Mouse (Mus musculus): ENCODE results near the gene Strn. TPM values are rescaled to one million over a fixed set of nuclear protein-coding genes. Genes with fewer than 3 reads are reported as not detected.

The Strn gene
- polyA plus RNA-seq, 1 experiment = 4.0 TPM

DNA sequence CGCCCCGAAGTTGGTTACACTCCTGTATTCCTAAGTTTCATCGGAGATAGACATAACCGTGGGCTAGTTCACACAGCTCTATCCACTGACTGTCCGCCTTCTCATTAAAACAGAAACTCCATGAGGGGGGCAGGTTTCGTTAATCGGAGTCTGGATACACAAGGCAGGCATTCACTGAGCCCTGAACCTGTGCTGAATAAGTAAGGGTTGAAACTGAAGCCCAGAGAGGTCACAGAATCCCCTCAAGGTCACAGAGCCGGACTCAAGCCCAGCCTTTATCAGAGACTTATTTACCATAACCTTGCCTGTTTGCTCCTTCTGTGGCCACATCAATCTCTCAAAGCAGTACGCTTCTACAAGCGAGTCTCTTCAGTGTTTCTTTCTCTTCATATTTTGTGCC lies 2.2 kb downstream of the Strn start:
- TF ChIP-seq POLR2AphosphoS2 (IDR thresholded peaks at IDR 0.05; ENCODE audit: insufficient read length, low read depth) = no peak
- no peak for TF ChIP-seq E2F4 (IDR thresholded peaks at IDR 0.05; ENCODE audit: insufficient read depth)
- no peak for TF ChIP-seq TCF3 (IDR thresholded peaks at IDR 0.05; ENCODE audit: insufficient read length, low read depth)
- no peak for TF ChIP-seq TCF12 (IDR thresholded peaks at IDR 0.05; ENCODE audit: insufficient read depth, poor library complexity, severe bottlenecking)
- TF ChIP-seq USF1 (IDR thresholded peaks at IDR 0.05; ENCODE audit: low read depth) = no peak
- Histone ChIP-seq H3K27me3 (ENCODE audit: control insufficient read depth, insufficient read depth, insufficient read length) (no peaks in the 10 kb centered on the region), H3K4me2 (ENCODE audit: low read depth) (peak overlapping the region; percentile 81), H3K36me3 (ENCODE audit: control insufficient read depth, insufficient read depth) (no peaks in the 10 kb centered on the region), H3K79me2 (ENCODE audit: control insufficient read depth, insufficient read depth) (peaks cover 50% of the 10 kb centered on the region), H3K4me3 (peak overlapping the region; percentile 63), H3ac (ENCODE audit: control insufficient read depth, insufficient read length) (no peak overlapping the region)

DNA sequence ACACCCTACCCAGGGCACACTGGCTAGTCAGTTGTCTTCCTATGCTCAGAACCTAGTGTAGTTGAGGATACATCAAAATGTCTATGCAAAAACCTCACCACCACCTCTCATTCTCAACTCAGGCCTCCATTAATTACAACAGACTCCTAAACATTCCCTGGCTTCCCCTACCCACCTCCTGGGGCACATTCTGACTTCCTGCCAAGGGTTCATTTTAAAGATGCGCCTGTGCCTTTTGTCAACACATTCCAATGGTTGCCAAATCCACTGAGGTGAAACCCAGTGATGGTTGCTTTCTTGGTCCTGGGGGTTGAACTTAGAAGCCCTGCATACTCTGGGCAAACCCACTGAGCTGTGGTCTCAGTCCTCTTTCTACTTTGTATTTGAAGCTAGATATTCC lies 4.9 kb downstream of the Strn start:
- Histone ChIP-seq H3ac (ENCODE audit: control insufficient read depth, insufficient read length) (no peak overlapping the region), H3K36me3 (ENCODE audit: control insufficient read depth, insufficient read depth) (no peaks in the 10 kb centered on the region), H3K79me2 (ENCODE audit: control insufficient read depth, insufficient read depth) (peaks cover 78% of the 10 kb centered on the region), H3K27me3 (ENCODE audit: control insufficient read depth, insufficient read depth, insufficient read length) (no peaks in the 10 kb centered on the region), H3K4me2 (ENCODE audit: low read depth) (no peak overlapping the region), H3K4me3 (no peak overlapping the region)
- TF ChIP-seq E2F4 (IDR thresholded peaks at IDR 0.05; ENCODE audit: insufficient read depth) (no peak), MAX (IDR thresholded peaks at IDR 0.05; ENCODE audit: low read depth) (no peak)

DNA sequence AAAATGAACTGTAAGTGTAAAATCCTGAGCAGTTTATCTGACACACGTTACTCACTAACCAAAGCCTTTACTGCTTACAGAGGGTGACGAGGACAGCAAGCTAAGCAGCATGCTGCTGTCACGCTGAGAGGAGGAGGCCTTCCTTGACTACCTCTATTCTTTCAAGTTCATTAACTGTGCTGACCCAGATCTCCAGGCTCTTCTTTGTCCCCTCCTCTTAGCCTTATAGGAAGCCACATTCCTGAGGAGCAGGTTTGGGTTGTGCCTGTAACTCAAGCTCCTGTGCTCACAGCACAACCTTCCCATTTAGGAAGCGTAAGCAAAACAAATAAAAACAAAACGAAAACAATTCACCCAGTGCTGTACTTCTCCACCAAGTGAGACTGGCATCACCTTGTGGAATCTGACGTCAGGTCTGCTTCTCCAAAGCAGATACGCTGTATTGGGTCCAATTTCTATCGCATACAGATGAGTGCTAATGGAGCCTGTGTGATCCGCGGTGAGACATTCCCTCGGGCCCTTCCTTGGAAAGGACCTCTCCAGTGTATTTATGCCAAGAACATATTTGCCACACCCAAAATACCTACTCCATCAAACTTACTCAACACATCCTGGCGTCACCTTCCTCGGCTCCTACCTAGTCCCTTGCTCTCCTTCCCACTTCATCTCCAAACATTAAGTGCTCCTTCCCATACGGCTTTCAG lies 10.1 kb downstream of the Strn start:
- no peak for TF ChIP-seq CEBPB (IDR thresholded peaks at IDR 0.05; ENCODE audit: insufficient read depth, poor library complexity, severe bottlenecking)
- no peak for TF ChIP-seq TCF3 (IDR thresholded peaks at IDR 0.05; ENCODE audit: insufficient read length, low read depth)
- TF ChIP-seq MYOD1 (IDR thresholded peaks at IDR 0.05; ENCODE audit: control insufficient read depth in 1 of 3, insufficient read length in 2 of 3, low read depth in 2 of 3) = no peak
- no peak for TF ChIP-seq TCF12 (IDR thresholded peaks at IDR 0.05; ENCODE audit: insufficient read depth, poor library complexity, severe bottlenecking)
- no peak for TF ChIP-seq MAX (IDR thresholded peaks at IDR 0.05; ENCODE audit: low read depth)
- no peak for TF ChIP-seq E2F4 (IDR thresholded peaks at IDR 0.05; ENCODE audit: insufficient read depth)
- no peak for TF ChIP-seq SRF (IDR thresholded peaks at IDR 0.05; ENCODE audit: control insufficient read depth, insufficient read length, low read depth)
- TF ChIP-seq MYOG (IDR thresholded peaks at IDR 0.05; ENCODE audit: control insufficient read depth in 1 of 3, insufficient read depth in 1 of 3, insufficient read length in 2 of 3, low read depth in 2 of 3) = no peak
- no peak for TF ChIP-seq POLR2AphosphoS2 (IDR thresholded peaks at IDR 0.05; ENCODE audit: insufficient read length, low read depth)
- TF ChIP-seq REST (IDR thresholded peaks at IDR 0.05; ENCODE audit: insufficient read depth, insufficient read length) = no peak
- no peak for TF ChIP-seq POLR2A (IDR thresholded peaks at IDR 0.05; ENCODE audit: insufficient read length, low read depth)
- Histone ChIP-seq H3K27me3 (ENCODE audit: control insufficient read depth, insufficient read depth, insufficient read length) (no peaks in the 10 kb centered on the region), H3K4me3 (no peak overlapping the region), H3K36me3 (ENCODE audit: control insufficient read depth, insufficient read depth) (no peaks in the 10 kb centered on the region), H3ac (ENCODE audit: control insufficient read depth, insufficient read length) (no peak overlapping the region), H3K79me2 (ENCODE audit: control insufficient read depth, insufficient read depth) (peaks cover 63% of the 10 kb centered on the region), H3K4me2 (ENCODE audit: low read depth) (no peak overlapping the region)

DNA sequence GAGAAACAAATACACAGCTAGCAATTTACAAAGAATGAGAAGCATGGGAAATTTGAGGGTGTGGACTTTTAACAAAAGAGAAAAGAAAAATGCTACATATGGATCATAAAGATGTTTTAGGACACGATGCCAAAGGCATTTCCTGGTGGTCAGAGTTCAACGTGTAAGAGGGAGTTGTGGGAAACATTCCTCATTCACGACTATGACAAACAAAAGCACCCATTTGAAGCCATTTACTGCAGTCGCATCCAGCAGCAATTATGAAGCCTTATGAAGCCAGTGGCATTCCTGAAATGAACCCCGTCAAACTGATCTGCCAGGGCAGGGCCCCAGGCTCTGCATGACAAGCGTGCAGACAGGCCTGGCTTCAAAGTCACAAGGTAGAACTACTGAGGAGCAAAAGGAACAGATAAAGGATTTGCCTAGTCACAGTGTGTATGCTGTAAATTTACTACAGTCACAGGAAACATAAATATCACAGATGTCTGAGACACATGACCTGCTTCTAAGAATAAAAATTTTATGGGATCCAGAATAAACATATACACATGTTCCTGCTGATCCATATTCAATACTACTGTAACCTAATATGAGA lies 12.4 kb downstream of the Strn start:
- Histone ChIP-seq H3ac (ENCODE audit: control insufficient read depth, insufficient read length) (no peak overlapping the region), H3K36me3 (ENCODE audit: control insufficient read depth, insufficient read depth) (no peaks in the 10 kb centered on the region), H3K4me3 (no peak overlapping the region), H3K4me2 (ENCODE audit: low read depth) (no peak overlapping the region), H3K27me3 (ENCODE audit: control insufficient read depth, insufficient read depth, insufficient read length) (no peaks in the 10 kb centered on the region), H3K79me2 (ENCODE audit: control insufficient read depth, insufficient read depth) (peaks cover 61% of the 10 kb centered on the region)
- TF ChIP-seq USF1 (IDR thresholded peaks at IDR 0.05; ENCODE audit: low read depth) (no peak), MAX (IDR thresholded peaks at IDR 0.05; ENCODE audit: low read depth) (no peak), CEBPB (IDR thresholded peaks at IDR 0.05; ENCODE audit: insufficient read depth, poor library complexity, severe bottlenecking) (no peak), POLR2A (IDR thresholded peaks at IDR 0.05; ENCODE audit: insufficient read length, low read depth) (no peak), TCF12 (IDR thresholded peaks at IDR 0.05; ENCODE audit: insufficient read depth, poor library complexity, severe bottlenecking) (no peak), SRF (IDR thresholded peaks at IDR 0.05; ENCODE audit: control insufficient read depth, insufficient read length, low read depth) (no peak), REST (IDR thresholded peaks at IDR 0.05; ENCODE audit: insufficient read depth, insufficient read length) (no peak), MYOG (IDR thresholded peaks at IDR 0.05; ENCODE audit: control insufficient read depth in 1 of 3, insufficient read depth in 1 of 3, insufficient read length in 2 of 3, low read depth in 2 of 3) (no peak), POLR2AphosphoS2 (IDR thresholded peaks at IDR 0.05; ENCODE audit: insufficient read length, low read depth) (no peak), TCF3 (IDR thresholded peaks at IDR 0.05; ENCODE audit: insufficient read length, low read depth) (no peak), MYOD1 (IDR thresholded peaks at IDR 0.05; ENCODE audit: control insufficient read depth in 1 of 3, insufficient read length in 2 of 3, low read depth in 2 of 3) (no peak), E2F4 (IDR thresholded peaks at IDR 0.05; ENCODE audit: insufficient read depth) (no peak)

DNA sequence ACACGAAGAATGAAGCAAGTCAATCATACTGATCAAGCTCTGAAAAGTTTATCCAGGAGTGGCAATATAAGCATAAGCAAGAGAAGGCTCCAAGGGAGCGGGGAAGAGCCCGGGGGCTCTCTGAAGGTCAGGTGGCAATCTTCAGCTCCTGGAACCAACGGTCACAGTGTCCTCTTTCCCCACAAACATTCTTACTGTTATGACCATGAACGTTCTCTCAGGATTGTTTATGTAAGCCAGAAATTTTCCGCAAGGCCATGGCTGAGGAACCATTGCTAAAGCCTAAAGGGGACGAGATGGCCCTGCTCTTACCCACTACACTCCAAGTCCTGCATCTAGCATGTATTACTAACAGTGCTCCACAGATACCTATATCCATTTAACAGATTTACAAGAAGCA lies 15.3 kb downstream of the Strn start:
- Histone ChIP-seq H3K27me3 (ENCODE audit: control insufficient read depth, insufficient read depth, insufficient read length) (no peaks in the 10 kb centered on the region), H3K4me2 (ENCODE audit: low read depth) (no peak overlapping the region), H3K79me2 (ENCODE audit: control insufficient read depth, insufficient read depth) (peaks cover 32% of the 10 kb centered on the region), H3K4me3 (no peak overlapping the region), H3ac (ENCODE audit: control insufficient read depth, insufficient read length) (no peak overlapping the region), H3K36me3 (ENCODE audit: control insufficient read depth, insufficient read depth) (peaks cover 7% of the 10 kb centered on the region)
- TF ChIP-seq CEBPB (IDR thresholded peaks at IDR 0.05; ENCODE audit: insufficient read depth, poor library complexity, severe bottlenecking) (no peak), E2F4 (IDR thresholded peaks at IDR 0.05; ENCODE audit: insufficient read depth) (no peak), POLR2AphosphoS2 (IDR thresholded peaks at IDR 0.05; ENCODE audit: insufficient read length, low read depth) (no peak)
